Mouse (Mus musculus) heart, embryonic 12.5 days (tissue): ENCODE data around the gene Bicra. TPM values are rescaled to one million over a fixed set of nuclear protein-coding genes. Genes with fewer than 3 reads are reported as not detected.
A peak's percentile ranks its signal among the peaks of the same experiment; 100 is the strongest.

ENCODE experiments used
- ATAC-seq: fragments of 200-750 bp; cut with Nextera tagmentation; 2 replicates; pipeline ENCODE4 v1.8.0; 2017; ENCODE audit warnings: moderate TSS enrichment, moderate library complexity; ENCODE audit not compliant: insufficient number of reproducible peaks, low FRiP score
- H3K27ac ChIP-seq: fragments of 300-500 bp; sonication (generic); 2 replicates; pipeline ENCODE4 v1.5.1; 2016; ENCODE audit warnings: mild to moderate bottlenecking, moderate library complexity; ENCODE audit not compliant: poor library complexity, severe bottlenecking
- H3K27me3 ChIP-seq: fragments of 300-500 bp; sonication (generic); replicated peaks from 2 replicates; pipeline ENCODE4 v1.6.1; 2016; ENCODE audit warnings: mild to moderate bottlenecking, moderate library complexity
- H3K36me3 ChIP-seq: fragments of 300-500 bp; sonication (generic); 2 replicates; pipeline ENCODE4 v1.6.1; 2016; ENCODE audit warnings: mild to moderate bottlenecking, moderate library complexity
- H3K4me1 ChIP-seq: fragments of 300-500 bp; sonication (generic); replicated peaks from 2 replicates; pipeline ENCODE4 v1.6.1; 2016; ENCODE audit warnings: mild to moderate bottlenecking
- H3K4me2 ChIP-seq: fragments of 300-500 bp; sonication (generic); 2 replicates; pipeline ENCODE4 v1.6.1; 2016; ENCODE audit warnings: mild to moderate bottlenecking, moderate library complexity
- H3K4me3 ChIP-seq: fragments of 300-500 bp; sonication (generic); 2 replicates; pipeline ENCODE4 v1.5.1; 2016; ENCODE audit warnings: mild to moderate bottlenecking
- H3K9ac ChIP-seq: fragments of 300-500 bp; sonication (generic); 2 replicates; pipeline ENCODE4 v1.6.1; 2016; ENCODE audit warnings: mild to moderate bottlenecking, moderate library complexity
- H3K9me3 ChIP-seq: fragments of 300-500 bp; sonication (generic); replicated peaks from 2 replicates; pipeline ENCODE4 v1.6.1; 2016; ENCODE audit warnings: mild to moderate bottlenecking, moderate library complexity
- whole genome bisulfite sequencing: fragments of 180-500 bp; shearing (Covaris S2); methylation state at CpG from one replicate; pipeline ENCODE4 v1.1.7; 2016; 5-methylcytosine and 5-hydroxymethylcytosine counted together
- polyA plus RNA-seq: library from polyadenylated mRNA; unstranded; fragments of >200 nt; fragmentation: Nextera tagmentation; extraction: Ambion mirVana; gene quantifications from 2 replicates; pipeline ENCODE4 v1.2.1, GENCODE M21; 2016

Gene Bicra
- polyA plus RNA-seq, 1 experiment from 2014 or later: 5.9 TPM

GRCm38 (mm10) chr7:15991764-15992163, 56.0 kb downstream of the Bicra start:
- H3K4me3 ChIP-seq: no peak overlapping the region
- no peak for ATAC-seq
- WGBS: 86% methylated on average over 3 of the region's 3 CpGs
- no peak overlapping the region for H3K4me2 ChIP-seq
- no peak overlapping the region for H3K9ac ChIP-seq
- no peak overlapping the region for H3K27ac ChIP-seq
- no peaks in the 10 kb centered on the region for H3K4me1 ChIP-seq
- H3K27me3 ChIP-seq: no peaks in the 10 kb centered on the region
- H3K36me3 ChIP-seq: peaks cover 89% of the 10 kb centered on the region
- H3K9me3 ChIP-seq: no peaks in the 10 kb centered on the region

- H3K36me3 ChIP-seq: peaks cover 75% of the 10 kb centered on the region
- H3K4me1 ChIP-seq: no peaks in the 10 kb centered on the region
- peak; percentile 26; the same call in 1 of the 2 replicates for ATAC-seq
- H3K27me3 ChIP-seq: no peaks in the 10 kb centered on the region
- no peak overlapping the region for H3K9ac ChIP-seq
- H3K27ac ChIP-seq: no peak overlapping the region
- H3K4me2 ChIP-seq: no peak overlapping the region
- 90% methylated on average over 16 of the region's 16 CpGs for whole genome bisulfite sequencing
- no peaks in the 10 kb centered on the region for H3K9me3 ChIP-seq
- no peak overlapping the region for H3K4me3 ChIP-seq
Observed at GRCm38 (mm10) chr7:15987661-15988356, 59.9 kb downstream of the Bicra start.

GRCm38 (mm10) chr7:15982729-15983407, 64.9 kb downstream of the Bicra start:
- Histone ChIP-seq H3K9ac (no peak overlapping the region), H3K4me2 (no peak overlapping the region), H3K4me3 (no peak overlapping the region), H3K36me3 (peaks cover 52% of the 10 kb centered on the region), H3K27ac (no peak overlapping the region), H3K4me1 (peaks cover 29% of the 10 kb centered on the region), H3K9me3 (no peaks in the 10 kb centered on the region), H3K27me3 (no peaks in the 10 kb centered on the region)
- 42% methylated on average over 4 of the region's 4 CpGs for WGBS
- no peak for ATAC-seq

GRCm38 (mm10) chr7:15981538-15981937, 66.2 kb downstream of the Bicra start:
- Histone ChIP-seq H3K9ac (no peak overlapping the region), H3K27me3 (no peaks in the 10 kb centered on the region), H3K4me3 (no peak overlapping the region), H3K9me3 (no peaks in the 10 kb centered on the region), H3K36me3 (peaks cover 52% of the 10 kb centered on the region), H3K4me2 (no peak overlapping the region), H3K4me1 (peaks cover 29% of the 10 kb centered on the region), H3K27ac (peak overlapping the region; percentile 68)
- ATAC-seq: no peak
- WGBS: 65% methylated on average over 4 of the region's 4 CpGs

GRCm38 (mm10) chr7:15980246-15980645, 67.5 kb downstream of the Bicra start:
- Histone ChIP-seq H3K4me2 (no peak overlapping the region), H3K36me3 (peaks cover 52% of the 10 kb centered on the region), H3K27ac (peak overlapping the region; percentile 22), H3K9ac (no peak overlapping the region), H3K4me1 (peaks cover 29% of the 10 kb centered on the region), H3K9me3 (no peaks in the 10 kb centered on the region), H3K4me3 (no peak overlapping the region), H3K27me3 (no peaks in the 10 kb centered on the region)
- 46% methylated on average over 8 of the region's 8 CpGs for WGBS
- ATAC-seq: peak; percentile 83

- peaks cover 16% of the 10 kb centered on the region for H3K4me1 ChIP-seq
- H3K4me3 ChIP-seq: no peak overlapping the region
- H3K9ac ChIP-seq: no peak overlapping the region
- H3K4me2 ChIP-seq: no peak overlapping the region
- no peaks in the 10 kb centered on the region for H3K27me3 ChIP-seq
- no peaks in the 10 kb centered on the region for H3K9me3 ChIP-seq
- H3K36me3 ChIP-seq: peaks cover 83% of the 10 kb centered on the region
- no peak for ATAC-seq
- 80% methylated on average over 4 of the region's 4 CpGs for WGBS
- no peak overlapping the region for H3K27ac ChIP-seq
Observed at GRCm38 (mm10) chr7:15975904-15976303, 71.8 kb downstream of the Bicra start.

- 91% methylated on average over 10 of the region's 10 CpGs for WGBS
- ATAC-seq: no peak
- Histone ChIP-seq H3K27me3 (no peaks in the 10 kb centered on the region), H3K4me1 (peaks cover 11% of the 10 kb centered on the region), H3K4me2 (no peak overlapping the region), H3K27ac (no peak overlapping the region), H3K36me3 (peaks cover 85% of the 10 kb centered on the region), H3K9me3 (no peaks in the 10 kb centered on the region), H3K4me3 (no peak overlapping the region), H3K9ac (no peak overlapping the region)
Observed at GRCm38 (mm10) chr7:15975451-15975850, 72.3 kb downstream of the Bicra start.

GRCm38 (mm10) chr7:15974712-15975111, 73.0 kb downstream of the Bicra start:
- 63% methylated on average over 5 of the region's 5 CpGs for WGBS
- Histone ChIP-seq H3K9me3 (peaks cover 5% of the 10 kb centered on the region; the same call in 1 of the 2 replicates), H3K27ac (no peak overlapping the region), H3K9ac (no peak overlapping the region), H3K27me3 (no peaks in the 10 kb centered on the region), H3K4me2 (no peak overlapping the region), H3K4me1 (peaks cover 4% of the 10 kb centered on the region), H3K4me3 (no peak overlapping the region), H3K36me3 (peaks cover 88% of the 10 kb centered on the region)
- ATAC-seq: no peak

GRCm38 (mm10) chr7:15972247-15972646, 75.5 kb downstream of the Bicra start:
- no peaks in the 10 kb centered on the region for H3K27me3 ChIP-seq
- no peak overlapping the region for H3K4me3 ChIP-seq
- WGBS: 71% methylated on average over 25 of the region's 25 CpGs
- no peak overlapping the region for H3K27ac ChIP-seq
- H3K9me3 ChIP-seq: peaks cover 5% of the 10 kb centered on the region; the same call in 1 of the 2 replicates
- ATAC-seq: no peak
- peaks cover 70% of the 10 kb centered on the region for H3K36me3 ChIP-seq
- H3K4me1 ChIP-seq: 0 out of 2 replicates have a peak, but pooled peaks cover 2% of the 10 kb centered on the region
- H3K9ac ChIP-seq: no peak overlapping the region
- no peak overlapping the region for H3K4me2 ChIP-seq

GRCm38 (mm10) chr7:15969674-15970073, 78.0 kb downstream of the Bicra start:
- Histone ChIP-seq H3K27ac (no peak overlapping the region), H3K36me3 (peaks cover 49% of the 10 kb centered on the region), H3K9me3 (peaks cover 5% of the 10 kb centered on the region; the same call in 1 of the 2 replicates), H3K27me3 (no peaks in the 10 kb centered on the region), H3K4me3 (no peak overlapping the region), H3K4me2 (no peak overlapping the region), H3K4me1 (peaks cover 16% of the 10 kb centered on the region; the same call in 1 of the 2 replicates), H3K9ac (no peak overlapping the region)
- WGBS: 71% methylated on average over 3 of the region's 3 CpGs
- no peak for ATAC-seq

- Histone ChIP-seq H3K4me2 (no peak overlapping the region), H3K4me3 (no peak overlapping the region), H3K9me3 (peaks cover 5% of the 10 kb centered on the region; the same call in 1 of the 2 replicates), H3K4me1 (peaks cover 28% of the 10 kb centered on the region), H3K9ac (no peak overlapping the region), H3K27ac (no peak overlapping the region), H3K27me3 (no peaks in the 10 kb centered on the region), H3K36me3 (peaks cover 35% of the 10 kb centered on the region)
- ATAC-seq: no peak
- 83% methylated on average over 8 of the region's 8 CpGs for WGBS
Observed at GRCm38 (mm10) chr7:15968322-15968721, 79.4 kb downstream of the Bicra start.
